Comparison of ENCODE assay signal across 9 mouse cellular contexts in the genomic region with DNA sequence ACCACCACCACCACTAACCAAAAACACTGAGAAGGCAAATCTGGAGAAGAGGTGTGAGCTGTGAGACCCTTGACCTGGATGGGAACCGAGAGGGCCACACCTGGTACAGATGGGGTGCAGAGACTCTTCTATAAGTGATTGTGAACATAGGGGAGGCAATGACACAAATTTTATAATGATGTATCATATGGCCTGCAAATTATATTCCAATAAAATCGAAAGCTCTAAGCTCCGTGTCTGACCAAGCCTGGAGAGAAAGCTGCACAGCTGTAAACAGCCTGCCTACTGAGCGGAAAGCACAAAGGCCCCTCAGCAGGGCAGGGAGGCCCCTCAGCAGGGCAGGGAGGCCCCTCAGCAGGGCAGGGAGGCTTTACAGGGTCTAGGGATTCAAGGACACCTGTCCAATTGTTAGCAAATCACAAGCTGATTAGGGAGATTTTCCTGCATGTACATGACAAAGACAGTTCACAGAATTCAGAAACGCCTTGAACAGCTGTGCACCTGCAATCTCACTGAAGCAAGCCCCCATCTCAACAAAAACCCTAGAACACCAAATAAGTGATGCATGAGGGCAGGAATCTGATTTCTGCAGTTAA. TPM values are rescaled to one million over a fixed set of nuclear protein-coding genes. Genes with fewer than 3 reads are reported as not detected.
A peak's percentile ranks its signal among the peaks of the same experiment; 100 is the strongest.
DNase-seq lines count a peak whose midpoint lies in the region; ATAC-seq and TF ChIP-seq lines count a peak whose summit lies in the region.
"Had no signal": no experiment of that assay in that cellular context is flagged by ENCODE, and none has a peak within 500 bp of the region (broad histone marks: within the 10 kb centered on the region; RNA-seq: fewer than 3 reads in every experiment).

No protein-coding gene starts in this region.

- no peak for ATAC-seq in lung, embryonic 14.5 days (ENCODE audit: insufficient read depth)
- peak; percentile 71; the same call in 1 of the 2 replicates for ATAC-seq in embryonic facial prominence, embryonic 14.5 days (ENCODE audit: low read depth)
- ATAC-seq in hindbrain, embryonic 16.5 days, result 0 out of 2 replicates have a peak, but pooled peaks have one; percentile 42
- ATAC-seq in stomach, embryonic 15.5 days (ENCODE audit: insufficient read depth, low FRiP score, low read depth), result no peak

- H3K9ac ChIP-seq in lung, embryonic 14.5 days, result no peak overlapping the region
- H3K9ac ChIP-seq in embryonic facial prominence, embryonic 14.5 days (ENCODE audit: low read depth, low read length), result no peak overlapping the region
- peak overlapping the region; percentile 22; the same call in 1 of the 2 replicates for H3K9ac ChIP-seq in hindbrain, embryonic 16.5 days (ENCODE audit: low read depth, low read length)
- no peak overlapping the region for H3K9ac ChIP-seq in stomach, embryonic 15.5 days
- H3K9ac ChIP-seq: liver, embryonic 13.5 days had no signal

- peak overlapping the region; percentile 38; the same call in 1 of the 2 replicates for H3K27ac ChIP-seq in lung, embryonic 14.5 days (ENCODE audit: low read depth)
- H3K27ac ChIP-seq in embryonic facial prominence, embryonic 14.5 days (replicated peaks; ENCODE audit: low read depth, low read length), result peak overlapping the region; percentile 65
- H3K27ac ChIP-seq in hindbrain, embryonic 16.5 days (ENCODE audit: low read depth, low read length), result no peak overlapping the region
- peak overlapping the region; percentile 72 for H3K27ac ChIP-seq in stomach, embryonic 15.5 days
- H3K27ac ChIP-seq: liver, embryonic 13.5 days had no signal

- peaks cover 12% of the 10 kb centered on the region for H3K4me1 ChIP-seq in lung, embryonic 14.5 days (ENCODE audit: insufficient read depth)
- peaks cover 6% of the 10 kb centered on the region; the same call in 1 of the 2 replicates for H3K4me1 ChIP-seq in lung, adult 2 months (ENCODE audit: control insufficient read depth, insufficient read depth, low read length)
- peaks cover 23% of the 10 kb centered on the region for H3K4me1 ChIP-seq in embryonic facial prominence, embryonic 14.5 days (ENCODE audit: control insufficient read depth, insufficient read depth, low read length)
- H3K4me1 ChIP-seq in hindbrain, embryonic 16.5 days (ENCODE audit: control insufficient read depth, insufficient read depth, low read depth, low read length), result peaks cover 11% of the 10 kb centered on the region
- H3K4me1 ChIP-seq in stomach, embryonic 15.5 days, result peaks cover 30% of the 10 kb centered on the region

- H3K9me3 ChIP-seq in lung, embryonic 14.5 days (ENCODE audit: low read depth, low read length), result no peaks in the 10 kb centered on the region
- no peaks in the 10 kb centered on the region for H3K9me3 ChIP-seq in embryonic facial prominence, embryonic 14.5 days (ENCODE audit: control insufficient read depth, low read length)
- 0 out of 2 replicates have a peak, but pooled peaks cover 3% of the 10 kb centered on the region for H3K9me3 ChIP-seq in hindbrain, embryonic 16.5 days (ENCODE audit: control insufficient read depth, low read length)
- H3K9me3 ChIP-seq in stomach, embryonic 15.5 days, result no peaks in the 10 kb centered on the region
- H3K9me3 ChIP-seq: liver, embryonic 13.5 days had no signal

- WGBS in lung, embryonic 14.5 days, result 35% methylated on average over 5 of the region's 5 CpGs
- 55% methylated on average over 5 of the region's 5 CpGs for WGBS in lung, adult 2 months
- WGBS in embryonic facial prominence, embryonic 14.5 days, result 32% methylated on average over 5 of the region's 5 CpGs
- 12% methylated on average over 5 of the region's 5 CpGs for WGBS in hindbrain, embryonic 16.5 days
- whole genome bisulfite sequencing in stomach, embryonic 15.5 days, result 33% methylated on average over 5 of the region's 5 CpGs

- no peak for DNase-seq in lung, embryonic 14.5 days
- no peak for DNase-seq in lung, adult 2 months
- peak; percentile 26 for DNase-seq in embryonic facial prominence, embryonic 14.5 days (ENCODE audit: low spot score)
- no peak for DNase-seq in right cerebral cortex, adult 18-20 months
- no peak for DNase-seq in adrenal gland, postnatal 4 days (ENCODE audit: low spot score in 2 of 2)
- DNase-seq: liver, embryonic 13.5 days; spleen, adult 18-20 months had no signal

- no peak for TF ChIP-seq CTCF in lung, embryonic 14.5 days (IDR thresholded peaks at IDR 0.05; ENCODE audit: low read depth)
- no peak for TF ChIP-seq CTCF in lung, adult 2 months (IDR thresholded peaks at IDR 0.05; ENCODE audit: insufficient read depth, low read length)

- H3K27me3 ChIP-seq in lung, embryonic 14.5 days (ENCODE audit: insufficient read depth, low read length), result no peaks in the 10 kb centered on the region
- no peaks in the 10 kb centered on the region for H3K27me3 ChIP-seq in embryonic facial prominence, embryonic 14.5 days (replicated peaks; ENCODE audit: control insufficient read depth, insufficient read depth, low read length)
- no peaks in the 10 kb centered on the region for H3K27me3 ChIP-seq in hindbrain, embryonic 16.5 days (replicated peaks; ENCODE audit: control insufficient read depth, insufficient read depth, low read length)
- no peaks in the 10 kb centered on the region for H3K27me3 ChIP-seq in stomach, embryonic 15.5 days (replicated peaks)
- H3K27me3 ChIP-seq: liver, embryonic 13.5 days had no signal

- H3K4me3 ChIP-seq in lung, embryonic 14.5 days (ENCODE audit: low read depth, low read length), result no peak overlapping the region
- no peak overlapping the region for H3K4me3 ChIP-seq in lung, adult 2 months (replicated peaks; ENCODE audit: extremely low read depth, low read depth, low read length)
- no peak overlapping the region for H3K4me3 ChIP-seq in embryonic facial prominence, embryonic 14.5 days (ENCODE audit: low read depth, low read length)
- H3K4me3 ChIP-seq in hindbrain, embryonic 16.5 days (ENCODE audit: low read length), result no peak overlapping the region
- no peak overlapping the region for H3K4me3 ChIP-seq in stomach, embryonic 15.5 days (replicated peaks)
- H3K4me3 ChIP-seq: liver, embryonic 13.5 days had no signal

- H3K4me2 ChIP-seq in lung, embryonic 14.5 days, result no peak overlapping the region
- no peak overlapping the region for H3K4me2 ChIP-seq in embryonic facial prominence, embryonic 14.5 days (ENCODE audit: low read depth, low read length)
- no peak overlapping the region for H3K4me2 ChIP-seq in hindbrain, embryonic 16.5 days (ENCODE audit: low read length)
- no peak overlapping the region for H3K4me2 ChIP-seq in stomach, embryonic 15.5 days
- H3K4me2 ChIP-seq: liver, embryonic 13.5 days had no signal

- TF ChIP-seq POLR2A in lung, adult 2 months (IDR thresholded peaks at IDR 0.05; ENCODE audit: borderline replicate concordance, extremely low read depth, low read depth, low read length), result no peak

- H3K36me3 ChIP-seq in lung, embryonic 14.5 days (ENCODE audit: insufficient read depth), result peaks cover 77% of the 10 kb centered on the region
- peaks cover 72% of the 10 kb centered on the region for H3K36me3 ChIP-seq in embryonic facial prominence, embryonic 14.5 days (ENCODE audit: control insufficient read depth, insufficient read depth, low read length)
- H3K36me3 ChIP-seq in hindbrain, embryonic 16.5 days (ENCODE audit: control insufficient read depth, insufficient read depth, low read length), result peaks cover 35% of the 10 kb centered on the region
- H3K36me3 ChIP-seq in stomach, embryonic 15.5 days, result peaks cover 55% of the 10 kb centered on the region

RNA-seq across cellular contexts. Expression of a gene that starts 57.6 kb away (rescaled TPM):
- polyA plus RNA-seq in lung, embryonic 14.5 days (2014; fragmentation: Nextera tagmentation; extraction: Ambion mirVana), result 27.5 and 28.0 TPM in 2 replicates
- 26.3 and 27.9 TPM in 2 replicates for polyA plus RNA-seq in lung, adult 2 months (2012; rRNA removed)
- polyA plus RNA-seq in embryonic facial prominence, embryonic 14.5 days (2014; fragmentation: Nextera tagmentation; extraction: Ambion mirVana), result 21.6 and 22.9 TPM in 2 replicates
- polyA plus RNA-seq in hindbrain, embryonic 16.5 days (2015; fragmentation: Nextera tagmentation; extraction: Ambion mirVana), result 14.2 and 16.1 TPM in 2 replicates
- polyA plus RNA-seq in stomach, embryonic 15.5 days (2015; fragmentation: Nextera tagmentation; extraction: Ambion mirVana), result 22.6 TPM in 2 replicates
- total RNA-seq in adrenal gland, postnatal 4 days (2021), result 10 to 100 TPM; 36.4 to 39.8 TPM

Comparison
In these comparisons a context has a peak if more than half of its experiments do, and no peak if none do; other contexts are left out.
1. ATAC-seq: peak in embryonic facial prominence, embryonic 14.5 days (single experiment) and hindbrain, embryonic 16.5 days (single experiment); none in lung, embryonic 14.5 days (single experiment) and stomach, embryonic 15.5 days (single experiment).